Mouse (Mus musculus) intestine, postnatal 0 days (tissue): Measurements from ENCODE around the gene Ddx10. TPM values are rescaled to one million over a fixed set of nuclear protein-coding genes. Genes with fewer than 3 reads are reported as not detected.

Experiments
- ATAC-seq: fragments of 200-750 bp; cut with Nextera tagmentation; 2 replicates; pipeline ENCODE4 v1.8.0; 2017; ENCODE audit warnings: mild to moderate bottlenecking, moderate TSS enrichment, moderate library complexity
- H3K27ac ChIP-seq: fragments of 300-500 bp; sonication (generic); 2 replicates; pipeline ENCODE4 v1.5.1; 2014; ENCODE audit warnings: mild to moderate bottlenecking, low read depth, low read length, moderate library complexity
- H3K27me3 ChIP-seq: fragments of 300-500 bp; sonication (generic); replicated peaks from 2 replicates; pipeline ENCODE4 v1.6.1; 2014; ENCODE audit warnings: low read length, mixed read lengths; ENCODE audit not compliant: control insufficient read depth, insufficient read depth
- H3K36me3 ChIP-seq: fragments of 300-500 bp; sonication (generic); 2 replicates; pipeline ENCODE4 v1.6.1; 2014; ENCODE audit warnings: mild to moderate bottlenecking, moderate library complexity; ENCODE audit not compliant: control insufficient read depth, insufficient read depth
- H3K4me1 ChIP-seq: fragments of 300-500 bp; sonication (generic); replicated peaks from 2 replicates; pipeline ENCODE4 v1.6.1; 2014; ENCODE audit warnings: antibody characterized with exemption, low read length, mixed read lengths; ENCODE audit not compliant: control insufficient read depth, insufficient read depth
- H3K4me2 ChIP-seq: fragments of 300-500 bp; sonication (generic); replicated peaks from 2 replicates; pipeline ENCODE4 v1.6.1; 2014; ENCODE audit warnings: low read depth, mild to moderate bottlenecking, moderate library complexity
- H3K4me3 ChIP-seq: fragments of 300-500 bp; sonication (generic); 2 replicates; pipeline ENCODE4 v1.5.1; 2014; ENCODE audit warnings: low read depth, low read length
- H3K9ac ChIP-seq: fragments of 300-500 bp; sonication (generic); 2 replicates; pipeline ENCODE4 v1.6.1; 2014; ENCODE audit warnings: mild to moderate bottlenecking, low read depth, low read length
- H3K9me3 ChIP-seq: fragments of 300-500 bp; sonication (generic); 2 replicates; pipeline ENCODE4 v1.6.1; 2016; ENCODE audit warnings: mixed run types; ENCODE audit not compliant: control insufficient read depth
- CTCF ChIP-seq: sonication (generic); IDR thresholded peaks from 2 replicates; pipeline ENCODE4 v1.5.1; 2016; ENCODE audit warnings: low read depth, mild to moderate bottlenecking, control low read depth, antibody characterized with exemption, moderate library complexity
- WGBS: fragments of 180-500 bp; shearing (Covaris S2); extraction: QIAGEN DNeasy Blood & Tissue Kit; methylation state at CpG from one replicate; pipeline ENCODE4 v1.1.7; 2014; 5-methylcytosine and 5-hydroxymethylcytosine counted together
- polyA plus RNA-seq: library from polyadenylated mRNA; unstranded; fragments of >200 nt; fragmentation: Nextera tagmentation; extraction: Ambion mirVana; gene quantifications from 2 replicates; pipeline ENCODE4 v1.2.1, GENCODE M21; 2015

Gene Ddx10
- polyA plus RNA-seq, 1 experiment from 2014 or later: 12.5 TPM

DNA sequence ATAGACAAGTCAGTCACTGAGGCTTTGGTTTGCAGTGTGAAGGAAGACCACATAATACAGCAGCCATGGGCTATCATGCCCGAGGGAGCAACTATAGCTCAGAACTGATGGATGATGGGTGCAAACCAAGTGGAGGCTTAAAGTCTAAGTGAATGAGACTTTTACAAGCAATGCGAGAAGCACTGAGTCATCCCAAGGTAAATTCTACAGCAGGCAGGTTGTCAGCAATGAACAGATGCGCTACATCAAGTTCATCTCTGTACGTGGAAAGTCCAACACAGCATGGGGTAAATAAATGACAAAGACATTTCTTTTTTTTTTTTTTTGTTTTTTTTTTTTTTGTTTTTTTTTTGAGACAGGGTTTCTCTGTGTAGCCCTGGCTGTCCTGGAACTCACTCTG, 24.9 kb upstream of the Ddx10 start:
- Histone ChIP-seq H3K27me3 (no peaks in the 10 kb centered on the region), H3K36me3 (no peaks in the 10 kb centered on the region), H3K9me3 (no peaks in the 10 kb centered on the region), H3K9ac (no peak overlapping the region), H3K4me1 (peaks cover 6% of the 10 kb centered on the region; the same call in 1 of the 2 replicates), H3K4me2 (peak overlapping the region; percentile 35; the same call in 1 of the 2 replicates), H3K4me3 (no peak overlapping the region), H3K27ac (peak overlapping the region; percentile 60; the same call in 1 of the 2 replicates)
- ATAC-seq: peak; percentile 65; the same call in 1 of the 2 replicates
- 49% methylated on average over 4 of the region's 4 CpGs for WGBS
- TF ChIP-seq CTCF: no peak

DNA sequence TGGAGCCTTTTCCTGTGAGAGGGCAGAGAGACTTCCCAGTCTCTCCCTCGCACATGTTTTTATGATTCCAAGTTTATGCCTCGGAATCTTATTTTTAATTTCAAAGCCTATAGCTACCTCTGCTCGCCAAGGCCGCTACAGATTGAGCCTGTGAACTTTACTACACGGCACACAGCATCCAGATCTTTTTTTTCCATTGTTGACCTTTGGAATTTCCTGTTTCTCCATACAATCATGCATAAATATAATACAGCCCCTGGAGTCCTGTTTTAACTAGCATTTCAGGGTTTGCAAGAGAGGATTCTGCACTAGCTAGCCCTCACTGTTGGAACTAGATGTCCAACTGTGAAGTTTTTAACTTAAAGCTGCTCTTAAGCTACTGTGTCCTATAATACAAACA, 24.4 kb upstream of the Ddx10 start:
- no peak for TF ChIP-seq CTCF
- Histone ChIP-seq H3K9ac (no peak overlapping the region), H3K27ac (peak overlapping the region; percentile 60), H3K27me3 (no peaks in the 10 kb centered on the region), H3K9me3 (no peaks in the 10 kb centered on the region), H3K4me3 (no peak overlapping the region), H3K4me2 (peak overlapping the region; percentile 35), H3K4me1 (peaks cover 6% of the 10 kb centered on the region; the same call in 1 of the 2 replicates), H3K36me3 (no peaks in the 10 kb centered on the region)
- 8% methylated on average over 5 of the region's 5 CpGs for WGBS
- peak; percentile 87 for ATAC-seq

DNA sequence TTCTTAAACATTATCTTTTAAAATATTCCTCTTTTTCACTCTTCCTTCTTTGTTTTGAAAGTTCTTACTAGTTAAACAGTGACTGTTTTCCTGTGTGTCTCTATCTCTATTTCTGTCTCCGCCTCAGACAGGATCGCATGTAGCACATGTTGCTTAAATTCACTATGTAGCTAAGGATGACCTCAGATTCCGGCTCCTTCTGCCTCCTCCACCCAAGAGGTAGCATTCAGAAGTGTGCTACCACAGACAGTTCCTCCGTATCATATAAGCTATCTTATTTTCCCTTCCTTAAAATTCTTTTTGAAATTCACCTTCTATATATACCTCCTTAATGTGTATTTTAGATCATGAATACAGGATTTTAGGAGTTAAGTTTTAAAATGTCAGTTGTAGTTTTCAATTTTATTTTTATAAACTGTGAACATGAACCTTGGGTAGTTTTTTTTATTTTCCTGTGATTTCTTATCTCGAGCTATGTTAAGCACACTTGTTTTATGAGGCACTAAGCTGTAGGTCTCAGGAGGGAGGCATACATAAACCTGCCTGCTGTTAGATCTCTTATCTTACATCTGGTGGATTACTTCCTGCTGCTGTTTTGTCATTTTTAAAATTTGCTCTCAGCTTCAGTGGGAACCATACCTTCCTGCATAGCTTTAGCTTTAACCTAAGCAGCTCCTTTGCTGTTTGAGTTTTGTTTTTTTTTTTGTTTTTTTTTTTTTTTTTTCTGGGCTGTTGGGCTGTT, 23.6 kb upstream of the Ddx10 start:
- no peaks in the 10 kb centered on the region for H3K9me3 ChIP-seq
- ATAC-seq: peak; percentile 79
- no peak overlapping the region for H3K4me3 ChIP-seq
- H3K27ac ChIP-seq: peak overlapping the region; percentile 60
- WGBS: 30% methylated on average over 5 of the region's 5 CpGs
- no peak overlapping the region for H3K9ac ChIP-seq
- H3K4me1 ChIP-seq: peaks cover 6% of the 10 kb centered on the region; the same call in 1 of the 2 replicates
- H3K36me3 ChIP-seq: no peaks in the 10 kb centered on the region
- peak overlapping the region; percentile 35; the same call in 1 of the 2 replicates for H3K4me2 ChIP-seq
- no peaks in the 10 kb centered on the region for H3K27me3 ChIP-seq
- no peak for TF ChIP-seq CTCF

DNA sequence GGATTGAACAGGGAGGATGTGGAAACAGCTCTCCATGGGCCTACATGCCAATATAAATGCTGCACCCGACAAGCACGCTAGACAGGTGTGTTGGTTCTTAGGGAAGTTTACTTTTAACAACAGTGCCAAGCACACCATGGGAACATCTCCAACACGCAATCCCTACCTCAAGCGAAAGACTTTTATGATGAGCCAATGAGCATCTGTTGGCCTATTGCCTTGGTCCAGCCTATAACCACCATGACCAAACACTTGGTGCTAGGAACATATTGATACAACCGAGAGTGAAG, 21.6 kb upstream of the Ddx10 start:
- Histone ChIP-seq H3K9ac (no peak overlapping the region), H3K9me3 (no peaks in the 10 kb centered on the region), H3K4me1 (peaks cover 6% of the 10 kb centered on the region; the same call in 1 of the 2 replicates), H3K27me3 (no peaks in the 10 kb centered on the region), H3K4me3 (no peak overlapping the region), H3K27ac (no peak overlapping the region), H3K36me3 (no peaks in the 10 kb centered on the region), H3K4me2 (no peak overlapping the region)
- WGBS: 90% methylated on average over 5 of the region's 5 CpGs
- no peak for ATAC-seq
- TF ChIP-seq CTCF: no peak

DNA sequence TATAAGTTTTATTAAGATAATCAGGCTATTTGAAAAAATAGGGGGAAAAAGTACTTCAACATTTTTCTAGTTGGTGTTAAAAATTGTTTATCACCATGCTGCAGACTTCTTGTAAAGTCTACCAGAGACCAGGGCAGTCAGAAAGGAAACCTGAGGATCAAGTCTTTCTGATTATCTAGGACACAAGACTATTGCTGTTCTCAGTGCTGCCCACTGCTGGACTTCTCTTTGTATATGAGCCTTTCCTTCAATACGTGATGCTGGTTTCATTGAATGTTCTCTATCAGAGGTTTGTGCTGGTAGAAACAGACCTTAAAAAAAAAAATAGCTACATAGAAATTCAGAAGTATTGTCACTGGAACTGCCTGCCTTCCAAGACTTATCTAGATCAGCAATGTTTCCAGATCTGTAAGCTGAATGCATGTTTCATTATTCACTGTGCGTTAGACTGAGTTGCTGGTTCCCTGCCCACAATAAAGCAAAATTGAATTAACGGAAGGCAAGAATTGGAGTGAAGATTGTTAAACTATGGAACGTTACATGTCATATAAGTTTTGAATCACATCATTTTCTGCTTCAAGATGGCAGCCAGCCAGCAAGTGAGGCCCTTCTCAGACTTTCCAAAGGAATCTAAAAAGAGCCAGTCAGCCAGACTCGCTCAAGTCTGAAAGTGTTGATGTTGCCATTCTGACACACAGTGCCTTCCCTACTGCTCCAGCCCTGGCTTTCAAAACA, 21.0 kb upstream of the Ddx10 start:
- no peaks in the 10 kb centered on the region for H3K27me3 ChIP-seq
- no peak for ATAC-seq
- no peak overlapping the region for H3K4me3 ChIP-seq
- H3K4me2 ChIP-seq: no peak overlapping the region
- TF ChIP-seq CTCF: peak; percentile 79
- H3K27ac ChIP-seq: no peak overlapping the region
- H3K9me3 ChIP-seq: no peaks in the 10 kb centered on the region
- H3K36me3 ChIP-seq: no peaks in the 10 kb centered on the region
- no peak overlapping the region for H3K9ac ChIP-seq
- peaks cover 6% of the 10 kb centered on the region; the same call in 1 of the 2 replicates for H3K4me1 ChIP-seq
- WGBS: 69% methylated on average over 5 of the region's 5 CpGs

DNA sequence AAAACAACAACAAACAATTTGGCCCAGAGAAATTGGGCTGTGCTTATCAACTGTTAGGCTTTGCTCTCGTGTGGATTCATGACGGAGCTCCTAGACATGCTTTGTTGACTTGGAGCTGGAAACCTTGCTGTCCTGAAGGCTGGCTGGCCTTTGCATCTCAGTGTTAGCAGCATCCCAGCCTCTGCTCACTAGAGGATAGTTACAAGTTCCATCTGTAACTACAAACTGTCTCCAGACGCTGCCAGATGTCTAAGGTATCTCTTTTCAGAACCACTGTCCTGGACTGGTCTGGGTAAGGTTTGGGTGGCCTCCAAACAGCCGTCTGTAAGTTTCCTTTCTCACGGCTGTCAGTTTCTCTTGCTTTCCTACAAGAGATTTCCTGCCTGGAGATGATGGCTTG, 20.2 kb upstream of the Ddx10 start:
- Histone ChIP-seq H3K27ac (no peak overlapping the region), H3K4me2 (no peak overlapping the region), H3K4me1 (peaks cover 6% of the 10 kb centered on the region; the same call in 1 of the 2 replicates), H3K9ac (no peak overlapping the region), H3K4me3 (no peak overlapping the region), H3K9me3 (no peaks in the 10 kb centered on the region), H3K27me3 (no peaks in the 10 kb centered on the region), H3K36me3 (no peaks in the 10 kb centered on the region)
- 52% methylated on average over 5 of the region's 5 CpGs for WGBS
- TF ChIP-seq CTCF: no peak
- ATAC-seq: no peak
